Mouse (Mus musculus) CD8-positive naive resting alpha-beta T cell, adult 2 months (primary cell): ENCODE measurements at regions not wholly inside any gene's neighbourhood (a gene's known extent, or its start where the extent isn't known, plus 50 kb on each side); places are given as distances from the start of the nearest gene placed in this dataset.

Source experiments
- DNase-seq, 2 experiments: peaks; one replicate each; pipeline ENCODE4 v3.0.0; 2022; ENCODE audit warnings: low read depth in 2 of 2, low spot score in 2 of 2

DNA sequence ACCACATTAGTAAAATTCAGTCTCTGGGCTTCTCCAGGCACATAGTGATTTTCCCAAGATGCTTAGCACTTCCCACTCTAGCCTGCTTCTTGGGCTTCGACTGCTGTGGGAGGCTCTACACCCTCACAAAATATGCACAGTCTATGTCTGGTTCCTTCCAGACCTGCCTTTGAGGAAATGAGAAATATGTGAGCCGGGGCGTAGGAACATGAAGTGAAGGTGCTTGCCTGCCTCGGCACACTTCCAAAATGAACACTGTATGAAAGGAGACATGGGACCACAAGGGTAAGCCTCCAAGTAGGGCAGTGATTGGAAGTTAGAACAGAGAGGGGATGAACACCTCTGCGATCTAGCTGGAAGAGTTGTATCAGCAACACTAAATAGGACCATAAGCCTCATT lies 54.5 kb downstream of the Gm10260 start:
- no peak for DNase-seq

DNA sequence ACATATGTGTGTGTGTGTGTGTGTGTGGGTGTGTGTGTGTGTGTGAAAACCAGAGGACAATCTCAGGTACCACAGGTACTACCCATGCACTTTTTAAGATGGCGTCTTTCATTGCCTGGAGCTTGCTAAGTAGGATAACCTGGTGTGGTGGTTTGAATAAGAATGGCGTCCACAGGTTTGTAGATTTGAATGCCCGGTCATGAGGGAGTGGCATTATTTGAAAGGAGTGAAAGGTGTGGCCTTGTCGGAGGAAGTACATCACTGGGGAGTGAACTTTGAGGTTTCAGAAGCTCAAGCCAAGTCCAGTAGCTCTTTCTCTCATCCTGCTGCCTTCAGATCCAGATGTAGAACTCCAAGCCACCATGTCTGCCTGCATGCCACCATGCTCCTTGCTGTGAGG lies 55.9 kb downstream of the Gm10260 start:
- no peak for DNase-seq

DNA sequence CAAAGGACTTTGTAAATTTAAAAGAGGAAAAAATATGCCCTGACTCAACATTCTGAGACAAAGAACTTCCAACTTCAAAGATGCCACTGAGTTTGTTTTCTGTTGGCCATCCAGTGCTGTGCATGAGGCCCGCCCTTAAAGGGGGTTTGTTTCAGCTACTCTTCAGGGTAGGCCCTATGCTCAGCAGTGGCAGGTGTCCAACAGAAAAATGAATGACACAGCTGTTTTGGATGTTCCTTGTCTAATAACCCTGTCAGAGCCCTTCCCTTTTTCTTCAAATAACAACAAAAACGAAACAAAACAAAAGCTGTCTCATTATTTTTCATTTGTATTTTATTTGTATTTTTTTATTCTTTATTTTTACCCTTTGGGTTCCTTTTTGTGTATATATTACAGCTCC lies 61.5 kb downstream of the Gm10260 start:
- no peak for DNase-seq

DNA sequence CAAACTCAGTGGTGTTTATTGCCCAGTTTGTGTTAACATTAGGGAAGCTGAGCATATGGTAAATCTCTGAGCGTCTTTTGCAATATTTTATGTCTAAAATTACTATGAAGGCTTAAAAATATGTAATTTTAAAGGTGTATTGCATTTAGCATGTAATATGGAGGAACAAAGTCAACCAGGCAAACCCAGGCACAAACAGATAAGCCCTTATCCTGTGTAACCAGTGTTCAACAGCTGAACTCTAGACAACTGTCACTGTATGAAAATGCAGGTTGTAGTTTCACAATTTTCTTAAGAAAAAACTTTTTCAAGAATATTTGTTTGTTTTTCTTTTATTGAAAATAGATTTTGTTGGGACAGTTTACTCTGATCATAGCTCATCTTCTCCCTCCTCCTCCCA lies 62.1 kb downstream of the Gm10260 start:
- DNase-seq: no peak

DNA sequence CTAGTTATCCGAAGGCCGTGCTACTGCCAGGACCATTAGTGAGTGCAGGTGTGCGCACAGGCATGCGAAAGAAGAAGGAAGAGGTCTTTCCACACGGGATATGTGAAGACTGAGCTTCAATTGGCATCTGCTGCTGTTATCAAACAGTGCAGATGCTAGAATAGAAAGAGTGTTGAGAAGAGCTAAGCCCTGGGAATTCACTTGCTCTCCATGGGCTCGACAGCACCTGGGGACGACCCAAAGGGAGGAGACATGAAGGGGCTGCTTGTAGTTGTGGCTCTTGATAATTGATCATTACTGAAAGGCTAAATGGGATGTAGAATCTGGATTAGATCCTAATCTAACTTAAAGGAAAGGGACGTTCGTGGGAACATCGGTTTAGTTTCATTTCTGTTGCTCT lies 63.2 kb downstream of the Gm10260 start:
- DNase-seq: no peak

DNA sequence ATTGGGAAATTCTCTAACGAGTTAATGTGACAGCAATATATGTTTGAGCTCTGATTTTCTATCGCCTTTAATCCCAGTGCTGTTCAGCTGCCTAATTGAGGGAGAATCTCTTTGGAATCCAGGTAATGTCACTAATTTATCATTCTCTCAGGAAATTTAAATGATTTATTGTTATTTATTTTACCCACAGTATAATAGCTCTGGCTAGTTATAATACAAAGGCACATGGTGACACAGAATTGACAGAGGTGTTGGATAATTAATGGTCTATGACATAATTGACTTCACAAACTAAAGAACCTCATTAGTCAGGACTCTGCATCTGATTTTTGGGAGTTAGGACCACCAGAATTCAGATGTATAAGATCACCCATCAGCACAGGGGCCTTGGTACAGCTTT lies 65.4 kb downstream of the Gm10260 start:
- no peak for DNase-seq

DNA sequence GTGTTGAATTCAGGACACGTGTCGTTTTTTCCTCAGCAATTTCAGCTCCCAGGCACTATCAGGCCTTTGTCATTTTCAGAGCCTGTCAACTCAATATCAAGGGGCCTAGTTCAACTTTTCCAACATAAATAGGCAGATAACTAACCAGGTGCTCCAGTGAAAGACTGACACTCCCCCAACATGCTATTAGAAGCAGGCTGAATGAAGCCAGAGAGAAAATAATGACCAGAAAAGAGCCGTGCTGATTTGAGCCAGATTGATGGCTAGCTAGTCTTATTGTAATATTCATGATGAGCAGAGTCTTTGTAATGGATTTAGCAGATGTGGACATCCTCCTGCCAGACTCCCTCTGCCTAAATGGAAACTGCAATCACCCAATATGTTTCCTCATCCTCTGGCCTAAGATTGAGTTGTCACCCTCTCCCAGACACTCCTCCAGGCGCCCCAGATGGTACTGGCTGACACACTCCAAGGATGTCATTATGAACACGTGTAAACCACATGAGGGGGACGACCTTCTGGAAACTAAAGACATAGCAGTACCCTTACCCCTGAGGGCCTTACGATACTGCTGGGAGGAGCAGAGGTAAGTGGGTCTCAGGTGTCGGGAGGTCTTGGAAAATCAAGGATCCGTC lies 66.0 kb downstream of the Gm10260 start:
- no peak for DNase-seq

DNA sequence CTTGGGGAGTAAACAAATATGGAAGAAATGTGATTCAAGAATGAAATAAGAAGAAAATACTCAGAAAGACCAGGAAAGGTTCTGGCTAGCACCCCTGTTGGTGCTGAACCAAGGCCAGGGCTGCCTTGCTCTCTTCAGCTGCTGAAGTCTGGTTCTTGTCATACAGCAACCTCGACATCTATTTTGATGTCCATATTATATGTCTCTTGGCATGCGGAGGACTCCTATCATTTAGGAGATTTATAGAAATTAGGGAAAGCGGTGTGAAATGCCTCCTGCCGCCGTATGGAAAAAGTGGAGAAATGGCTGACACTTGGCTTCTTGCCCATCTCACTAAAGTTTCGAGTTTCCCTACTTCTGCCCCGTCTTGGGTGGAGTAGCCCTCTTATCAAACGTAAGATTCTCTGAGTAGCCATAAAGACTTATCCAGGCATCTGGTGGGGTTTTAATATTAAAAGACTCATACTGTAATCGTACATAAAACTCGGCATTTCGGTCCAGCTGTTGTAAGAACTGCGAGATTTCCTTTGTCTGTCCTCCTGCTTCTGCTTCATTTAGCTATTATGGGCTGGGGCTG lies 72.0 kb downstream of the Gm10260 start:
- DNase-seq: no peak

DNA sequence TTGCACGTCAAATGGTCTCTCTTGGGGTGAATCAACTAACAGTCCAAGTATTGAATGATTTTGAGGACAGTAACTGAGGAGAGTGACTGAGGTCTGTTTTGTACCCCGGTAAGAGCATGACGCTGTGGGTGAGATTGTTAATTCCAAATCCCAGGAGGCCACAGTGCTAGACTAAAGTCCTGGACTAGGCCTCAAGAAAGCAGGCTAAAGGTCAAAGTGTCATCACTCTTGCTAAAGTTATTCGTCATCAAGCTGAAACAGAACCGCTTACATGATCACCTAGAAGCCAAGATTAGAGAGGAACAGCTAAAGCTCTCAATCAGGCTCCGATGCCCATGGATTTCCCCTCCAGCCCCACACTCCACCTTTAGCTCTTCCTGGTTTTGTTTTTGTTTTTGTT lies 76.6 kb downstream of the Gm10260 start:
- DNase-seq: no peak

DNA sequence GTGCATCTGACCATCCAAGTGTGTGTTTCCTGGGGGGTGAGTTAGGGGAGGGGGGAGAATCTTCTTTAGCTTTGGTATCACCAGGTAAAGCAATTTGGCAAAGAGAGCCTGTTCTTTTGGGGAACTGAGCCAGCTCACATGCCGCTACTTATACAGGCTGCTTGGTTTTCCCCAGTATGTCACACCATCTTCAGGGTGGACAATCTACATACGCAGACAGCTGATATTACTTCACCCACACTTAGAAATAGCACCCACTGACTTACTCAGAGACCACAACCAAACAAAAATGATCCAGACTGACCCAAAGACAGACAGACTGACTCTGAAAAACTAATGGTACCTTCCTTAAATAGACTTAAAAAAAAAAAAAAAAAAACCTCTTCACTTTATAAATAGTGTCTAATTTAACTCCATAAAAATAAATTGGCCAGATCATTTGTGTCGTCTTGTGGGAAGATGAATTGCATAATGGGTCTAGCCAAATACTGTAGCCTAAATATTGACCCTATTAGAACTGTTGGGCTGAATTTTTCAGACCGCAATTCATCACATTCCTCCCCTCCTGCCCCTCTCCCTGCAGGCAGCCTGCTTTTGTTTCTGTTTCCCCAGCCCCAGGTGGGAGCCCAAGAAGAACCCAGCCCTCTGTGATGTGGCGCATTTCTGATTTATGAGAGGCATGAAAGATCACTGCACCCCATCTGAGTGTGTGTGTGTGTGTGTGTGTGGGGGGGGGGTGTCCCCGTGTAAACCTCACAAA lies 79.0 kb downstream of the Gm10260 start:
- DNase-seq: no peak

DNA sequence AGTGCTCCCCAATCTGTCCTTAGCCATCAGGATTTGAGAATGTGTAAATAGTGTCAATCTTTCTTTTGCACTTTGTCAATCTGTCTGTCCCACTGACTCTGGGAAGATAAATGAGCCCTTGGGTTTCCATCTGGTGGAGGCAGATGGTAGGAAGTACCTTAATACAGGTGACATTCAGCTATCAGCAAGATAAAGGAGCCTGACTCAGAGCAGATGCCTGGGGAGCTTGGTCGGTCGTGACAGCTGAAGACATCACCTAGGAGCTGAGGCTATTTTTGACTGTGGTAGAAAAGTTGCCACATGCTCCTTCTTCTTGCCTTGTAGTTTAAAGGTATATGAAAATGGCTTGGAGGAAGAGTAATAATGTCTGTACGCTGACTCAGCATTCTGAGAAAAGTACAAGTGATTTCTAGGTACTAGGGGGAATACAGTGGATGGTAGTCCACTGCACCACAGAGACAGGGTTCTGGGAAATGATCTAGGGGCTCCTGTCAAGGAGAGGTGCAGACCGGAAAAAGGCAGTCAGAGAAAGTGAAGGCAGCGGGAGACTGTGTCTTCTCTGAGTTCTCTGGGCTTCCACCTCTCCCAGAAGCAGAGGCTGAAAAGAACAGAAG lies 80.0 kb downstream of the Gm10260 start:
- DNase-seq: no peak

DNA sequence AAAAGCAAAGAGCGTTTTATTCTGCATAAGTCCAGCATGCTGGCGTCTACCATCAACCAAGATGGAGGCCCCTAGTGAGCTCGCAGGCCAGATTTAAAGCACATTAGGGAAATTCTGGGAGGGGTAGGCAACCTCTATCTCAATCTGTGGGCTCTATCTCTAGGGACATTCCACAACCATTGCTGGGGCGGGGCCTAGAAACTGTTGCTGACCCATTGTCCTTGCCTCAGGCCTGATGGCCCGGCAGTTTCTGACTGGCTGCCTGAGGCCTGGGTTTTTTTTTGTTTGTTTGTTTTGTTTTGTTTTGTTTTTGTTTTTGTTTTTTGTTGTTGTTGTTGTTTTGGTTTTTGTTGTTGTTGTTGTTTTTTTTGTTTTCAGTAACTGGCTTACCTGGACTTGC lies 81.4 kb downstream of the Gm10260 start:
- DNase-seq: no peak

DNA sequence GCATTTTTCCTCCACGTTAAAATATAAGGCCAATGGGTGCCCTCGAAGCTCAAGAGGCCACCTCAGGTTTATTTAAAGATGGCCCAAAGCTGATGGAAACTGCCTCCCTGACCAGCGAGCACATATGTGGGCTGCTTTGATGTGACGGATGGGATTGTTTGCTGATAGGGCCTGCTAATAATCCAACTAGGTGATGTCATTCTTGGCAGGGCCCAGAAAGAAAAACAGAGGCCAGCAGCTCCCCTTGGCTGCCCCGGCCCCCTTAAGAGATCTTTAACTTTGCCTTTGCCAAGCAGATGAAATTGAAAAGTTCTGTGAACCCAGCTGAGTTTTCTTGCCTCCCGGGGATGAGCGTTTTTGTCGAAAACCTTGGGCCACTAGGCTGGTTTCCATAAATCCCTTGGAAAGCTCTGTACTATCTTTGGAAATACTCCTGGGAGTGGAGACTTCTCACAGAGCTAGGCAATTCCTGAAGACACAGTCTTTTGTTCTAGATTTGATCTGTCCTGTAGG lies 83.8 kb downstream of the Gm10260 start:
- DNase-seq: no peak

DNA sequence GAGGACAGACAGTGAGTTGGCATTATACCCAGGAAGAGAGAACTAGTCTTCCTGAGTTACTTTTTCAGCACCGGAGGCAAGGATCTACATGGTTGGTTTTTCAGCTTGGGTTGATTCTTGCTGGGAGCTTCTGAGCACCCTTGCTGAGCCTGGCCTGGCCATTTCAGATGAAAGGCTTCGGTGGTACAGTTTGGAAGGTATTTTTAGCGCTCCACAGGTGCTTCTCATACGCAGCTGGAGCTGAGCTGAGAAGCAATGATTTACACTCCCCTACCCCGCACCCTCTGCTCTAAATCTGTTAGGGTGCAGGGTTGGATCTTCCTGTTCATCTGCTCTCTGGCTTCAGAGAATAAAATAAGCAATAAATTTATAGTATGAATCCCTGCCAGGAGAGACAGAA lies 87.3 kb downstream of the Gm10260 start:
- no peak for DNase-seq

DNA sequence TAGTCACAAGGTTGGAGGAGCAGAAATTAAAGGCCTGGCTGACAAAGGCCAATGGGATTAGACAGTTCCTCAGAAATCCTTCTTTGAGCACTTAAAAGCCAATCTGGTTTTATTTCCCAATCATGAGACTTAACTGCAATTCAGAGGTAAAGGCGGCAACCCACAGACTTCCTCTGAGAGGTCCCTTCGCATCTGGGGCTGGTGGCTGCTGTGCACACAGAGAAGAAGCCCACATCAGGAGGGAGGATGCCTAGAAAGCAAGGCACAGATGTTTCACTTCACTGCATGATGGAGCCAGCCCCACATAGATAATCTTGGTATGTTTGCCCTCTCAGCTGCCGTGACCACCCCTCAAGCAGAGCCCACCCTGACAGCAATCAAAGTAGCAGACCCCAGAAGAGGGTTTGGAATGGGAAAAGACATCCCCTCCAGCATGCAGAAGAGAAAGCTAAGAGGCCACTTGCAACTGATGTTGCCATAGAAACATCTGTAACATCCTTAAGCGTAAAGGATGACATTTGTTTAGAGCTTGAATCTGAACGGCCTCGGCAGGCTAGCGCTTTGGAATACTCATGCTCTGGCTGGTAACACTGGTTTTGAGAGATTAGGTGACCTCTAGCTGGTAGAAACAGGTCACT lies 88.3 kb downstream of the Gm10260 start:
- DNase-seq: no peak

DNA sequence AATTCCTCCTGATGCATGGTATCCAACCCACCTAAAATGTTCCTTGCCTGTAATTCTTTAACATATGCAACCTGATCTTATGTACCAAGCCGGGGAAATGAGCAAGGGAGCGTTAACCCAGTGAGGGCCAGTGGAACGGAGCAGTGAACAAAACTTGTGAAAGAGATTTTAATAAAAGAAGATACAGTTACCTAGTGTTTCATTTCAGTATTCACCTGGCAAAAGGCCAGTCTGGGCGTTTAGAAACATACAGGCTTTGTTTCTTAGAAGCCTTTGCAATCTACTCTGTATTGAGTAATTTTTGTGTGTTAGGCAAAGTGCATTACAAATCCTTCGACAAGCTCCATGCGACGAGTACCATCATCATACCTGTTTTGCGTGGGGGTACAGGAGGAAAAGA lies 91.1 kb downstream of the Gm10260 start:
- no peak for DNase-seq

DNA sequence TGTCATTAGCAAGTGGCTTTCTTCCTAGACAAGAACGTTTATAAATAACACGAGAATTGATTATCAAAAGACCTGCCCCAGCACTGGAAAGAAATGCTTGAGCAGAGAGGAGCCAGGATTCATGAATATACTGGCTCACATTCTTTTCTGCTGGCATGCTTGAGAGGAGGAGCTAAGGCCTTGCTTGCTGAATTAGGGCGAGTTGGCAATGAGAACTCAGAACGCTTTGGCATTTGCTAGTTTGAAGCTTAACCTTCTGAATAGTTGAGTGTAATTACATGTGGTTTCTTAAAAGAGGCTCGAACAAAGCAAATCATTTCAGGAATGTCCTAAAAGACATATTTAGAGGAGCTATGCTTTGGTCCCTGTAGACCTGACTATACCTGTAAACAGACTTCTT lies 91.5 kb downstream of the Gm10260 start:
- no peak for DNase-seq

DNA sequence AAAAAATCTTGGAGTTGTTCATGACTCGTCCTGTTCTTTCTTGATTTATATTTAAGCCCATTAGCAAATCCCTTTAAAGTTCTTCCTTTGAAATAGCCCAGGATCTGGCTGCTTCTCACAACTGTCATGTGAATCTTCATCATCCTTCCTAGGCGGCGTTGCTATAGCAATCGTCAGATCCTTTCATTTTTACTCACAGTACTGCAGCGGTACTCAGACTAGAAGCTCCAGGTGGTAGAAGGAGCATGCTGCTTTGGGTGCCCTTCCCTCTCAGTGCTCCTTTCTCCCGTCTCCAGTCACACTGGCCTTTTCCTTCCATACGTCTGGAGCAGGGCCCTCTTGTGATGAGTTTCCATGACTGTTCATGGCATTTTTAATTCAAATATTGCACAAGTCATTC lies 93.1 kb downstream of the Gm10260 start:
- no peak for DNase-seq

DNA sequence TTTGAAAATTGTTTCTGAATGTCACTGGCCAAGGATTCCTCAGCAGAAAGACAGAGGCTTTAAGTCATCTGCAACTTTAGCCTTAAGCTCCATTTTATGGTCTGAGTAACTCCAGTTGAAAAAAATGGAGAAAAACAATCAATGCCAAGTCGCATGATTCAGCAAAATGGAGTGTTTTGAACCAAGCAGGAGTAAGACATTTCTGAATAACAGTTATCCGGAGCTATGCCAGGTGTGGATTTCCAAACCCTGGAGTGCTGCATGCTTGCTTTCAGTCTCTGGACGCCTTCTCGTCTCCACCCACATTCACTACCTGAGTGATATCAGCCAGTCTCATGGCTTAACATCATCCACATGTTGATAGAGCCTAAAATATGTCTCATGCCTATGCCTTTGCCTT lies 93.7 kb downstream of the Gm10260 start:
- DNase-seq: no peak

DNA sequence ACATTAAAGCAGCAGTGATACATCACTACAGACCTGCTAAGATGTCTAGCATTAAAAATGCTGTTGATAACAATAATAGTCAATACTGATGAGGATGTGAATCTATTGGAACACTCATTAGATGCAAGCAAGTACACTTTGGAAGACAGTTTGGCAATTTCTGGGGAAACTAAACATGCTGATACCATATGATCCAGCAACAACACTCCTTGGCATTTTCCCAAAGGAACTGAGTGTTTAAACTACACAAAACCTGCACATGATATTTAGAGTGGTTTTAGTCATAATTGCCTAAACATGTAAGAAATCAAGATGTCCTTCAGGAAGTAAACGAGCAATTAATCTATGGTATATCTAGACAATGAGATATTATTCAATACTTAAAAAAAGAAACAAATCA lies 95.2 kb downstream of the Gm10260 start:
- DNase-seq: no peak

DNA sequence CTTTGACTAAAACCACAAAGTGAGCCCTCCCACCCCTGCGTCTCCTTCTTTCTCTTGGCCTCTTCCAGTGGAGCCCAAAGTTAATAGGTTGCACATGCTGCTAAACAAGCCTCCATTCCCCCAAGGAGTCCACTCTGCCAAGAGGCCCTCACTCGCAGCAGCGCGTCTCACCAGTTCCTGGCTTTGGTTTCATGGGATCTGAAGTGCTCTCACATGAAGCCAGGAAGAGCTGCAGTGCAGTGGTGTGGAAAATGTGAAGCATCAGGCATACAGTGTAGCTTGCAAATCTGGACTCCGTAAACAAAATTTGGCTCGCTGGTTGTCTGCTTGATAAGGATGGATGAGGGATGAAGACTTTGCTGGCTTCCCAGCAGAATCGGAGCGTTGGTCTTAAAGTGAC lies 97.7 kb downstream of the Gm10260 start:
- no peak for DNase-seq

DNA sequence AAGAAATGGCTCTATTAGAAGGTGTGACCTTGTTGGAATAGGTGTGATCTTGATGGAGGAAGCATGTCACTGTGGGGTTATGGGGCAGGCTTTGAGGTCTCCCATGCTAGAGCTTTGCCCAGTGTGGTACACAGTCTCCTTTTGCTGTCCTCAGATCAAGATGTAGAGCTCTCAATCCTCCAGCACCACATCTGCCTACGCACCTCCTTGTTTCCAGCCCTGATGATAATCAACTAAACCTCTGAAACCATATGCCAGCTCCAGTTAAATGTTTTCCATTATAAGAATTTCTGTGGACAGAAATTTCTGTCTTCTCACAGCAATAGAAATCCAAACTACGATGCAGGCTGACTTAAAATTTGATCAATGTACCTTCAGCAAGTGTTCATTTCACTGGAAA lies 103.8 kb downstream of the Gm10260 start:
- DNase-seq: no peak
